Mouse (Mus musculus) stomach, postnatal 0 days (tissue): ENCODE measurements at regions not wholly inside any gene's neighbourhood (a gene's known extent, or its start where the extent isn't known, plus 50 kb on each side); places are given as distances from the start of the nearest gene placed in this dataset.

Source experiments
- CTCF ChIP-seq: IDR thresholded peaks from 2 replicates; pipeline ENCODE4 v1.5.1; 2016; ENCODE audit warnings: antibody characterized with exemption, low read depth, mild to moderate bottlenecking, moderate library complexity
- EP300 ChIP-seq: optimal IDR thresholded peaks from 2 replicates; pipeline ENCODE3; 2016; ENCODE audit warnings: antibody characterized with exemption

- no peak for TF ChIP-seq CTCF
- TF ChIP-seq EP300: no peak
Observed at GRCm38 (mm10) chrX:137193241-137193640, 71.4 kb upstream of the Esx1 start.
